In genomic region chr3:37643903-37644302, GRCm38 (mm10) we compare ENCODE assay signal across 11 mouse cellular contexts. TPM values are rescaled to one million over a fixed set of nuclear protein-coding genes. Genes with fewer than 3 reads are reported as not detected.
DNase-seq lines count a peak whose midpoint lies in the region; ATAC-seq and TF ChIP-seq lines count a peak whose summit lies in the region.
"Had no signal": no experiment of that assay in that cellular context is flagged by ENCODE, and none has a peak within 500 bp of the region (broad histone marks: within the 10 kb centered on the region; RNA-seq: fewer than 3 reads in every experiment).

No protein-coding gene starts in this region.

- no peaks in the 10 kb centered on the region for H3K9me3 ChIP-seq in kidney, embryonic 16.5 days (ENCODE audit: low read length)
- no peaks in the 10 kb centered on the region for H3K9me3 ChIP-seq in forebrain, embryonic 14.5 days (replicated peaks; ENCODE audit: control insufficient read depth, low read length)
- H3K9me3 ChIP-seq in limb, embryonic 12.5 days: no peaks in the 10 kb centered on the region
- H3K9me3 ChIP-seq in midbrain, postnatal 0 days (ENCODE audit: low read length): no peaks in the 10 kb centered on the region
- H3K9me3 ChIP-seq: G1E had no signal

- ATAC-seq in kidney, embryonic 16.5 days (ENCODE audit: low FRiP score, low TSS enrichment): no peak
- no peak for ATAC-seq in forebrain, embryonic 14.5 days
- no peak for ATAC-seq in limb, embryonic 12.5 days (ENCODE audit: insufficient number of reproducible peaks, insufficient read depth, low FRiP score, low TSS enrichment, low read depth)
- ATAC-seq in midbrain, postnatal 0 days (ENCODE audit: low FRiP score): no peak

- H3K9ac ChIP-seq in kidney, embryonic 16.5 days (replicated peaks; ENCODE audit: low read length): peak overlapping the region; percentile 99
- no peak overlapping the region for H3K9ac ChIP-seq in forebrain, embryonic 14.5 days (ENCODE audit: low read length)
- no peak overlapping the region for H3K9ac ChIP-seq in limb, embryonic 12.5 days (replicated peaks)
- no peak overlapping the region for H3K9ac ChIP-seq in midbrain, postnatal 0 days (replicated peaks; ENCODE audit: low read length, poor library complexity, severe bottlenecking)

- no peaks in the 10 kb centered on the region for H3K27me3 ChIP-seq in kidney, embryonic 16.5 days (ENCODE audit: insufficient read depth, low read length)
- H3K27me3 ChIP-seq in forebrain, embryonic 14.5 days (replicated peaks; ENCODE audit: control insufficient read depth, insufficient read depth, low read length): 0 out of 2 replicates have a peak, but pooled peaks cover 4% of the 10 kb centered on the region
- no peaks in the 10 kb centered on the region for H3K27me3 ChIP-seq in limb, embryonic 12.5 days
- H3K27me3 ChIP-seq in midbrain, postnatal 0 days (ENCODE audit: insufficient read depth, low read length): peaks cover 3% of the 10 kb centered on the region; the same call in 1 of the 2 replicates

- peaks cover 33% of the 10 kb centered on the region for H3K36me3 ChIP-seq in kidney, embryonic 16.5 days (ENCODE audit: insufficient read depth, low read length)
- peaks cover 20% of the 10 kb centered on the region; the same call in 1 of the 2 replicates for H3K36me3 ChIP-seq in forebrain, embryonic 14.5 days (ENCODE audit: control insufficient read depth, insufficient read depth, low read length)
- peaks cover 40% of the 10 kb centered on the region for H3K36me3 ChIP-seq in limb, embryonic 12.5 days
- H3K36me3 ChIP-seq in midbrain, postnatal 0 days (ENCODE audit: insufficient read depth, low read length): 0 out of 2 replicates have a peak, but pooled peaks cover 7% of the 10 kb centered on the region

- H3K4me2 ChIP-seq in kidney, embryonic 16.5 days (replicated peaks; ENCODE audit: low read depth, low read length): peak overlapping the region; percentile 61
- H3K4me2 ChIP-seq in forebrain, embryonic 14.5 days (ENCODE audit: low read length): peak overlapping the region; percentile 85; the same call in 1 of the 2 replicates
- H3K4me2 ChIP-seq in limb, embryonic 12.5 days: 0 out of 2 replicates have a peak overlapping the region, but pooled peaks have one; percentile 74
- H3K4me2 ChIP-seq in midbrain, postnatal 0 days (ENCODE audit: low read depth, low read length, poor library complexity, severe bottlenecking): peak overlapping the region; percentile 65

- H3K4me1 ChIP-seq in kidney, embryonic 16.5 days (ENCODE audit: insufficient read depth, low read length): peaks cover 51% of the 10 kb centered on the region
- peaks cover 2% of the 10 kb centered on the region; the same call in 1 of the 2 replicates for H3K4me1 ChIP-seq in forebrain, embryonic 14.5 days (ENCODE audit: control insufficient read depth, insufficient read depth, low read length)
- H3K4me1 ChIP-seq in limb, embryonic 12.5 days (replicated peaks): peaks cover 34% of the 10 kb centered on the region
- H3K4me1 ChIP-seq in midbrain, postnatal 0 days (ENCODE audit: insufficient read depth, low read length): peaks cover 3% of the 10 kb centered on the region; the same call in 1 of the 2 replicates

- no peak for TF ChIP-seq CTCF in midbrain, postnatal 0 days (IDR thresholded peaks at IDR 0.05)

- no peak overlapping the region for H3K27ac ChIP-seq in kidney, embryonic 16.5 days (ENCODE audit: low read length)
- H3K27ac ChIP-seq in forebrain, embryonic 14.5 days (ENCODE audit: low read depth, low read length): no peak overlapping the region
- no peak overlapping the region for H3K27ac ChIP-seq in limb, embryonic 12.5 days
- H3K27ac ChIP-seq in midbrain, postnatal 0 days (ENCODE audit: low read depth, low read length): no peak overlapping the region

- DNase-seq in kidney, adult 18-20 months: no peak
- DNase-seq in forebrain, embryonic 14.5 days (ENCODE audit: low spot score): no peak
- no peak for DNase-seq in midbrain, postnatal 0 days (ENCODE audit: low spot score)
- no peak for DNase-seq in layer of hippocampus, adult 9-10 months (ENCODE audit: low spot score)
- DNase-seq in gastrocnemius, adult 8-10 months (ENCODE audit: low spot score in 2 of 2): no peak
- DNase-seq: cerebellum, adult 11-12 months; left cerebral cortex, postnatal 4 days; thymus, postnatal 36 days had no signal

- peak overlapping the region; percentile 99 for H3K4me3 ChIP-seq in kidney, embryonic 16.5 days (ENCODE audit: low read length)
- H3K4me3 ChIP-seq in forebrain, embryonic 14.5 days (ENCODE audit: low read depth, low read length): no peak overlapping the region
- H3K4me3 ChIP-seq in limb, embryonic 12.5 days (replicated peaks): no peak overlapping the region; the same call in 1 of the 2 replicates
- no peak overlapping the region for H3K4me3 ChIP-seq in midbrain, postnatal 0 days (ENCODE audit: low read depth, low read length)

- WGBS in kidney, embryonic 16.5 days: 67% methylated on average over 8 of the region's 8 CpGs
- WGBS in forebrain, embryonic 14.5 days: 81% methylated on average over 8 of the region's 8 CpGs
- 88% methylated on average over 8 of the region's 8 CpGs for WGBS in limb, embryonic 12.5 days
- WGBS in midbrain, postnatal 0 days: 59% methylated on average over 8 of the region's 8 CpGs

RNA-seq across cellular contexts. Expression of gene Spry1, which starts 4.2 kb away (rescaled TPM):
- 36.2 and 39.6 TPM in 2 replicates for polyA plus RNA-seq in kidney, embryonic 16.5 days (2015; fragmentation: Nextera tagmentation; extraction: Ambion mirVana)
- 6.0 and 7.3 TPM in 2 replicates for polyA plus RNA-seq in forebrain, embryonic 14.5 days (2014; fragmentation: Nextera tagmentation; extraction: Ambion mirVana)
- 19.3 and 19.9 TPM in 2 replicates for polyA plus RNA-seq in limb, embryonic 12.5 days (2016; fragmentation: Nextera tagmentation; extraction: Ambion mirVana)
- total RNA-seq in midbrain, postnatal 0 days (2014; rRNA removed): 24.9 and 31.9 TPM in 2 replicates
- 5.9 TPM in 2 replicates for polyA plus RNA-seq in midbrain, postnatal 0 days (2015; fragmentation: Nextera tagmentation; extraction: Ambion mirVana)
- total RNA-seq in gastrocnemius, adult 8-10 months (2022): 10 to 100 TPM; 10.9 to 18.4 (median 12.4) TPM
